In the genomic region with DNA sequence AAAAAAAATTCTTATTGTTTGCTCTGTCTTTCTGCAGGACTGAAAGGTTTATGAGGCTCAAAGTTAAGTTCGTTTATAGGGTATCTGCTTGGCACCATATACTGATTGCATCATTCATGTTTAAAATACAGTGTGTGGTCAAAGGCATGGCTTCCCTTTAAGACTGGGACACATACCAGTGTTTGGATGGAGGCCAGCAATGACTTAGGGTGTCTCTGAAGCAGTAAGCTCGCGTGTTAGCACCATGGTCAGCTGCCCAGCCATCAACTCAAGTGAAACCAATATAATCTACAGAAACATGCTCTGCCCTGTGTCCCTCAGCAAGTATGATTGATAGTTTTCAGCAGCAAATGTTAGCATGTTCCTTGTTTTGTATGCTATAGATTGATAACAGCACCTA, we compare ENCODE assay signal across 17 mouse cellular contexts. TPM values are rescaled to one million over a fixed set of nuclear protein-coding genes. Genes with fewer than 3 reads are reported as not detected.
A peak's percentile ranks its signal among the peaks of the same experiment; 100 is the strongest.
DNase-seq lines count a peak whose midpoint lies in the region.
"Had no signal": no experiment of that assay in that cellular context is flagged by ENCODE, and none has a peak within 500 bp of the region (broad histone marks: within the 10 kb centered on the region; RNA-seq: fewer than 3 reads in every experiment).

No protein-coding gene starts in this region.

- peak; percentile 1 to 6 for DNase-seq in cerebellum, postnatal 14 days
- DNase-seq in cerebellum, adult 11 months, result no peak
- DNase-seq in heart, postnatal 4 days, result peak; percentile 17
- no peak for DNase-seq in heart, adult 18-20 months
- DNase-seq in retina, postnatal 1 day, result peak; percentile 4
- no peak for DNase-seq in retina, embryonic 14.5 days (ENCODE audit: low spot score)
- DNase-seq in adrenal gland, postnatal 14 days, result no peak
- DNase-seq: adrenal gland, postnatal 25 days; cerebellum, postnatal 25 days; gastrocnemius, postnatal 25 days; heart, adult 2 months; kidney, postnatal 4 days; liver; lung, postnatal 10 days; thymus, adult 2 months; thymus, postnatal 4 days had no signal

RNA-seq across cellular contexts. Expression of a gene that starts 32.3 kb away (rescaled TPM):
- total RNA-seq in heart, postnatal 4 days (2021), result 1 to 10 TPM; 7.7 to 9.6 TPM
- under 1 TPM; 0.79 to 0.80 TPM for total RNA-seq in heart, adult 18-20 months (2021)
- total RNA-seq in adrenal gland, postnatal 14 days (2021), result 0.22 and 0.30 TPM in 2 replicates
- total RNA-seq: gastrocnemius, postnatal 25 days; megakaryocyte progenitor cell, adult 5-6 weeks had no signal

Comparison
In these comparisons a context has a peak if more than half of its experiments do, and no peak if none do; other contexts are left out.
1. DNase-seq: peak in cerebellum, postnatal 14 days (2 of 2), heart, postnatal 4 days (single experiment) and retina, postnatal 1 day (single experiment); none in cerebellum, adult 11 months (single experiment), heart, adult 18-20 months (0 of 2), retina, embryonic 14.5 days (single experiment) and adrenal gland, postnatal 14 days (single experiment).